Mouse (Mus musculus): ENCODE measurements around the gene Tgfbr3.

GRCm38 (mm10) chr5:107101135-107101534 is 188.3 kb downstream of the Tgfbr3 start:
- no peak for TF ChIP-seq CTCF (IDR thresholded peaks at IDR 0.05; ENCODE audit: borderline replicate concordance, insufficient read depth, low read length)
- TF ChIP-seq POLR2A (IDR thresholded peaks at IDR 0.05; ENCODE audit: low read depth, low read length), result no peak

Data from embryonic fibroblast, embryonic 13.5 days (primary cell).